Mouse (Mus musculus) hindbrain, embryonic 16.5 days (tissue): ENCODE results near the gene Lamtor2. TPM values are rescaled to one million over a fixed set of nuclear protein-coding genes. Genes with fewer than 3 reads are reported as not detected.

Experiments used
- ATAC-seq: fragments of 200-750 bp; cut with Nextera tagmentation; 2 replicates; pipeline ENCODE4 v1.8.0; 2017; ENCODE audit warnings: moderate TSS enrichment, moderate library complexity
- H3K27ac ChIP-seq: fragments of 300-500 bp; sonication (generic); 2 replicates; pipeline ENCODE4 v1.5.1; 2014; ENCODE audit warnings: low read depth, mild to moderate bottlenecking, control low read depth, low read length, moderate library complexity
- H3K27me3 ChIP-seq: fragments of 300-500 bp; sonication (generic); replicated peaks from 2 replicates; pipeline ENCODE4 v1.6.1; 2014; ENCODE audit warnings: low read length; ENCODE audit not compliant: control insufficient read depth, insufficient read depth
- H3K36me3 ChIP-seq: fragments of 300-500 bp; sonication (generic); 2 replicates; pipeline ENCODE4 v1.6.1; 2014; ENCODE audit warnings: mild to moderate bottlenecking, low read length, moderate library complexity, mixed read lengths; ENCODE audit not compliant: control insufficient read depth, insufficient read depth
- H3K4me1 ChIP-seq: fragments of 300-500 bp; sonication (generic); 2 replicates; pipeline ENCODE4 v1.6.1; 2014; ENCODE audit warnings: low read depth, low read length; ENCODE audit not compliant: control insufficient read depth, insufficient read depth
- H3K4me2 ChIP-seq: fragments of 300-500 bp; sonication (generic); 2 replicates; pipeline ENCODE4 v1.6.1; 2014; ENCODE audit warnings: mild to moderate bottlenecking, low read length, control low read depth, moderate library complexity
- H3K4me3 ChIP-seq: fragments of 300-500 bp; sonication (generic); 2 replicates; pipeline ENCODE4 v1.5.1; 2014; ENCODE audit warnings: mild to moderate bottlenecking, low read length, control low read depth, moderate library complexity
- H3K9ac ChIP-seq: fragments of 300-500 bp; sonication (generic); 2 replicates; pipeline ENCODE4 v1.6.1; 2014; ENCODE audit warnings: low read depth, mild to moderate bottlenecking, control low read depth, low read length, moderate library complexity
- H3K9me3 ChIP-seq: fragments of 300-500 bp; sonication (generic); 2 replicates; pipeline ENCODE4 v1.6.1; 2014; ENCODE audit warnings: mild to moderate bottlenecking, low read length, moderate library complexity; ENCODE audit not compliant: control insufficient read depth
- WGBS: fragments of 180-500 bp; shearing (Covaris S2); extraction: QIAGEN DNeasy Blood & Tissue Kit; methylation state at CpG from one replicate; pipeline ENCODE4 v1.1.7; 2014; 5-methylcytosine and 5-hydroxymethylcytosine counted together
- polyA plus RNA-seq: library from polyadenylated mRNA; unstranded; fragments of >200 nt; fragmentation: Nextera tagmentation; extraction: Ambion mirVana; gene quantifications from 2 replicates; pipeline ENCODE4 v1.2.1, GENCODE M21; 2015

Gene Lamtor2
- polyA plus RNA-seq, 1 experiment from 2014 or later: 218 TPM

DNA sequence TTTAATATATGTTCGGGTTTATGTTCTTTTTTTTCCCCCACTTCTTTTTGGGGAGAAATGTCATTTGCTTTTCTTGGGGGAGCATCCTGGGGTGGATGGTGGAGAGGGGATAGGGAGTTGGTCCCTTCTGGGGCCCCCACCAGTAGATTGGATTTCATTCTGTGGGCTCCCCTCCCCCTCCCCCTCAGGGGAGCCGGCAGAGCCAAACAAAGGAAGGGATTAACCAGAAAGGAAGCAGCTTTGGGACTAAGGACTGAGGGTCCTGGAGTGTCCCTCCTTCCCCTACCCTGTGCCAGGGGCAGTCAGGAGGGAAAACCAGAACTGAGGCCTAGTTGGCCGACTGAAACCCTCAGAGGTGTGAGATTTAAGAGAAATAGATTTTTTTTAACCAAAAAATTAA lies 13.5 kb downstream of the Lamtor2 start:
- Histone ChIP-seq H3K4me2 (no peak overlapping the region), H3K9me3 (no peaks in the 10 kb centered on the region), H3K9ac (no peak overlapping the region), H3K36me3 (peaks cover 20% of the 10 kb centered on the region), H3K4me3 (no peak overlapping the region), H3K27ac (0 out of 2 replicates have a peak overlapping the region, but pooled peaks have one; percentile 55), H3K4me1 (peaks cover 52% of the 10 kb centered on the region), H3K27me3 (no peaks in the 10 kb centered on the region)
- 5% methylated on average over 3 of the region's 3 CpGs for WGBS
- ATAC-seq: no peak

DNA sequence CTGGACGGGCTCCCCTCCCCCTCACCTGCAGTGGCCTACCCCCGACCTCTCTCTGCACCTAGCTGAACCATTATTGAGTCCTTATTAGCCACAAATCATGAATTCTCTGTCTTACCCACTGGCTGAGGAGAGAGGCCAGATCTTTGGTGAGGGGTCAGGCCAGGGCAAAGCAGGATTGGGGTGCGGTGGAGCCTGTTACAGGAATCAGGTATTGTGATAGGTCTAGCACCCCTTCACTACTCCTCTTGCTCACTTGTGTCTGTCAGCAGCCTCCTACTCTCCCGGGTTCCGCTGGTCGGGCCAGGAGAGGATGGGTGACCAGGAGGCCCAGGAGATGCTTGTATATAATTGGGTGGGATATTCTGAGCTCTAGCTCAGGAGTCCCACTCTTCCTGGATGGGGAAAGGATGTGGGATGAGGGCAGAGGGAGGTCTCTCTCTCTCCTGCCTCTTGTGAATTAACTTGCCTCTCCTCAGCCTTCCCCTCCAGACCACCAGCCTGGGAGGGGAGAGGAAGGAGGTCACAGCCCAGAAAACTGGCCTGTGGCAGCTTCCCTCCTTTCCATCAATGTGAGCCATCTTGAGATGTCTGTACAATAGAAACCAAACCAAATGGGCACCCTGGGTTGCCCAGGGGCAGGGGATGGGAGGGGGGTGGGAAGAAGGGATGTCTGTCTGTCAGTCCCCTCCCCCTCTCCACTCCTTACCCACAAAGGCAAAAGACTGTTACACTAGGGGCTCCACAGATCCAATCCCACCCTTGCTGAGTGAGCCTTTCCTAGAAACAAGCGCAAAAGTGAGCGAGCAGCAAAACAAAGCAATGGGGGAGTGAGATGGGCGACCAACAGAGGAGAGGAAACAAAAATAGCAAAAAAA lies 14.4 kb downstream of the Lamtor2 start:
- Histone ChIP-seq H3K36me3 (peaks cover 20% of the 10 kb centered on the region), H3K27ac (0 out of 2 replicates have a peak overlapping the region, but pooled peaks have one; percentile 24), H3K4me2 (no peak overlapping the region), H3K9me3 (no peaks in the 10 kb centered on the region), H3K9ac (peak overlapping the region; percentile 23; the same call in 1 of the 2 replicates), H3K27me3 (no peaks in the 10 kb centered on the region), H3K4me1 (peaks cover 61% of the 10 kb centered on the region), H3K4me3 (no peak overlapping the region)
- 24% methylated on average over 9 of the region's 9 CpGs for WGBS
- no peak for ATAC-seq

DNA sequence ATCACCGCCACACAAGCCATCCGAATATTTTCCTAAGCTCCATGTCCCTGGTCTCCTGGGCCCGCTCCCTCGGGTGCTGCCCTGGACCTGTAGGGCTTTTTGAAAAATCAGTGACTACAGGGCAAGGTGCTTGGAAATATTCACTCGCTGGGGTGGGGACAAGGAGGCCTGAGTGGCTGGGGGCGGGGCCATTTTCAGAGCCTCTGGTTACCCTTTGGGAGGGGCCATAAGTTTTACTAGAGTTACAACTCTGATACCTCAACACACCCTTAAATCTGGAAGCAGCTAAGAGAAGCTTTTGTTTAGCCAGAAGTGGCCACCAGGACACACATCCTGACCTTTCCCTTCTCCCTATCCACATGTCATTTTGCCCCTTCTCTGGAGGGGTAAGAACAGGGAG lies 15.7 kb downstream of the Lamtor2 start:
- Histone ChIP-seq H3K4me2 (peak overlapping the region; percentile 64), H3K9ac (peak overlapping the region; percentile 46), H3K9me3 (no peaks in the 10 kb centered on the region), H3K27me3 (no peaks in the 10 kb centered on the region), H3K36me3 (peaks cover 20% of the 10 kb centered on the region), H3K4me3 (peak overlapping the region; percentile 75; the same call in 1 of the 2 replicates), H3K4me1 (peaks cover 61% of the 10 kb centered on the region), H3K27ac (no peak overlapping the region)
- 47% methylated on average over 6 of the region's 6 CpGs for WGBS
- ATAC-seq: no peak

DNA sequence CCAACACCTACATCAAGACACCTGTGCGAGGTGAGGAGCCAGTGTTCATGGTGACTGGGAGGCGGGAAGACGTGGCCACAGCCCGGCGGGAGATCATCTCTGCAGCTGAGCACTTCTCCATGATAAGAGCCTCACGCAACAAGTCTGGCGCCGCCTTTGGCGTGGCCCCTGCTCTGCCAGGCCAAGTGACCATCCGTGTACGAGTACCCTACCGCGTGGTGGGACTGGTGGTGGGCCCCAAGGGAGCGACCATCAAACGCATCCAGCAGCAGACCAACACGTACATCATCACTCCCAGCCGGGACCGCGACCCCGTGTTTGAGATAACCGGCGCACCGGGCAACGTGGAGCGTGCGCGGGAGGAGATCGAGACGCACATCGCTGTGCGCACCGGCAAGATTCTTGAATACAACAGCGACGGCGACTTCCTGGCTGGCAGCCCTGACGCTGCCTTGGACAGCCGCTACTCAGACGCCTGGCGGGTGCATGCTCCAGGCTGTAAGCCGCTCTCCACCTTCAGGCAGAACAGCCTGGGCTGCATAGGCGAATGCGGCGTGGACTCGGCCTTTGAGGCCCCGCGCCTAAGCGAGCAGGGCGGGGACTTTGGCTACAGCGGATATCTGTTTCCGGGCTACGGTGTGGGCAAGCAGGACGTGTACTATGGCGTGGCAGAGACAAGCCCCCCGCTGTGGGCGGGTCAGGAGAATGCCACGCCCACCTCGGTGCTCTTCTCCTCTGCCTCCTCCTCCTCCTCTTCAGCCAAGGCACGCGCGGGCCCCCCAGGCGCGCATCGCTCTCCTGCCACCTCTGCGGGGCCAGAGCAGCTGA lies 16.6 kb downstream of the Lamtor2 start:
- Histone ChIP-seq H3K4me3 (peak overlapping the region; percentile 75), H3K4me1 (peaks cover 61% of the 10 kb centered on the region), H3K9ac (peak overlapping the region; percentile 46), H3K27me3 (no peaks in the 10 kb centered on the region), H3K27ac (peak overlapping the region; percentile 46), H3K4me2 (peak overlapping the region; percentile 64), H3K36me3 (peaks cover 20% of the 10 kb centered on the region), H3K9me3 (no peaks in the 10 kb centered on the region)
- 6% methylated on average over 52 of the region's 64 CpGs for WGBS
- ATAC-seq: no peak

DNA sequence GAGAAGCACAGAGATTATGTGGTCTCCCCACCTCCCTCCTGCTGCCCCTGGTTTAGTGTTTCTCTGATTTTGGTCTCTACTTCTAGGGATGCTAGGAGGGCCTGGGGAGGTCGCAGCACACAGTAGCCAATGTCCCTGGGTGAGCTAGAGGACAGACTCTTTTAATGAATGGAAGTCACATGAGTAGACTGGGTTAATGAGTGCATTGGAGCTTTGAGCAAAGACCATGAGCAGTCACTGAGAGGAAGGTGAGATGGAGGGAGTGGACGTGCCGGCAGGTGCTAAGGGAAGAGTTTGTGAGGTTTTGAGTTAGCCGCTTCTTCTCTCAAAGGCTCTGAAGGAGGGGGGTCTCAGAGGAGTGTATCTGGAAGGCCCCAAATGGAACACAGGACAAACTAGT lies 17.3 kb downstream of the Lamtor2 start:
- peaks cover 20% of the 10 kb centered on the region for H3K36me3 ChIP-seq
- peaks cover 57% of the 10 kb centered on the region for H3K4me1 ChIP-seq
- H3K4me2 ChIP-seq: peak overlapping the region; percentile 64
- no peaks in the 10 kb centered on the region for H3K27me3 ChIP-seq
- H3K9ac ChIP-seq: peak overlapping the region; percentile 64
- no peak for ATAC-seq
- 28% methylated on average over 4 of the region's 4 CpGs for WGBS
- no peak overlapping the region for H3K27ac ChIP-seq
- H3K9me3 ChIP-seq: no peaks in the 10 kb centered on the region
- H3K4me3 ChIP-seq: peak overlapping the region; percentile 75

DNA sequence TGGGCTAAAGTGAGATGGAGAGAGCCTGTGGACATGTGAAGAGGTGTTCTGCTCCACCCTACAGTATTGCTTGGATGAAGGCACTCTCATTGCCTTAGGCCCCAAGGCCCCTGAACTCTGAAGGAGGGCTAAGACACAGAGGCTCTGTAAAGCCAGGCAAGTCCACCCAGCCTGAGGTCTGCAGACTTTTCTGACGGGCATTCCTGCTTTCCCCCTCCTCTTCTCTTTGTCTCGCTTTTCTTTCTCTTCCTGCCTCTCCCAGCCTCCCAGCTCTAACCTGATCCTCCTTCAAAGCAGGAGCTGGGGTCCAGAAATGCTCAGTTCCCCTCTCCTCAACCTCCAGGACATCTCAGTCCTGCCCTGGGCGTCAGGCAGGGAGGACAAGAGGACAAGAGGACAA lies 17.9 kb downstream of the Lamtor2 start:
- Histone ChIP-seq H3K4me1 (peaks cover 59% of the 10 kb centered on the region), H3K9me3 (no peaks in the 10 kb centered on the region), H3K9ac (peak overlapping the region; percentile 64), H3K36me3 (peaks cover 20% of the 10 kb centered on the region), H3K4me3 (peak overlapping the region; percentile 75), H3K27ac (peak overlapping the region; percentile 36; the same call in 1 of the 2 replicates), H3K27me3 (no peaks in the 10 kb centered on the region), H3K4me2 (peak overlapping the region; percentile 64)
- no peak for ATAC-seq
- 7% methylated on average over 3 of the region's 3 CpGs for WGBS

DNA sequence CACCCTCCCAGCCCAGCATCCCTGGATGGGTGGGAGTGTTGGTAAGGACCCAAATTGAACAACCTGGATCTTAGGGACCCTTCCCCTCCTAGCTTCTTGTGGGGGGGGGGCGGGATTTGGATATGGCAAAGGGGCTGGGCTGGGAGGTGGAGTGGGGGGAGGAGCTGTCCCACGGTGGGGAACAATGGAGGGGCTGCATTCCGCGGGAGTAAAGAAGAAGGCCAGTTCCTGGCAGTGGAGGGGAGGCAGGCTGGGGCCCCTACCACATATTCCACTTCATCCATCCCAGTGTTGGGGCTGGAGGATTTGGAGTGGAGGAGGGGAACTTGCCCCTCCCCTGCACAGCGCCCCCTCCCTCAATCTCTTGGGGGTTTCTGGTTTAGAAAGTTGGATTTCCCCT lies 19.2 kb downstream of the Lamtor2 start:
- H3K27me3 ChIP-seq: no peaks in the 10 kb centered on the region
- peak overlapping the region; percentile 96 for H3K27ac ChIP-seq
- H3K9me3 ChIP-seq: no peaks in the 10 kb centered on the region
- peak overlapping the region; percentile 98 for H3K9ac ChIP-seq
- WGBS: 4% methylated on average over 4 of the region's 5 CpGs
- H3K4me3 ChIP-seq: peak overlapping the region; percentile 75
- peaks cover 20% of the 10 kb centered on the region for H3K36me3 ChIP-seq
- peak overlapping the region; percentile 64 for H3K4me2 ChIP-seq
- no peak for ATAC-seq
- H3K4me1 ChIP-seq: peaks cover 62% of the 10 kb centered on the region

DNA sequence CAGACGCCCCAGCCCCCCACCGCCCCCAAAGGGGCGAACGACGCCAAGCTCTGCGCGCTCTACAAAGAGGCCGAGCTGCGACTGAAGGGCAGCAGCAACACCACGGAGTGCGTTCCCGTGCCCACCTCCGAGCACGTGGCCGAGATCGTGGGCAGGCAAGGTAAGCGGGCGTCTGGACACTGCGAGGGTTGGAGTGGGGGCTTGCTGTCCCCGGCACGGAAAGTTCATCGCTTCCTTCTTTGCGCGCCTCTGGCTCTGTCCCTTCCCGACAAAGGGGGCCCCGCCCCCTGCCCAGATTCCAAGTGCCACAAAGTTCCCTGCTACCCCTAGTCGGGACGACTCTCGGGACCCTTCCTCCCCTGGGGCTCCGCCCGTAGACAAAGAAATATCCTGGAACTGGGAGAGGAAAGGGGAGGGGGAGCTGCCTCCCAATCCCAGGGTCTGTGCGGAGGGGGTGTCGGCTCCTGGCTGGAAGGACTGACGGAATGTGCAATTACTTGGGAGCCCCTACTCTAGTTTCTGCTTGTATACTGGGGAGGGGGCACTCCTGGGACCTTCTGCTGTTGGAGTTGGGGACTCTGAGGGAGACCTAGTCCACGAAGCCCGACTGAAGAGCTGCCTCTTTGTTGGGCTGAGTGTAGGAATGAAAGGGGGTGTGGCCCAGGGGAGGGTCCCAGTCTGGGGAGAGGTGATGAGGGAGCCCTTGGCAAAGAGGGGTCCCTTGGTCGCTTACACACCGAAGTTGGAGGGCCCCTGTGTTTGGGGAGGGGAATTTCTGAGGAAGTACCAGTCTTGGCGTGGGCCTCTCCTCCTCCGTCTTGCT lies 20.0 kb downstream of the Lamtor2 start:
- Histone ChIP-seq H3K4me2 (peak overlapping the region; percentile 64), H3K4me1 (peaks cover 60% of the 10 kb centered on the region), H3K9me3 (no peaks in the 10 kb centered on the region), H3K9ac (peak overlapping the region; percentile 98), H3K27me3 (no peaks in the 10 kb centered on the region), H3K4me3 (peak overlapping the region; percentile 75), H3K27ac (peak overlapping the region; percentile 96), H3K36me3 (peaks cover 14% of the 10 kb centered on the region)
- peak; percentile 18 for ATAC-seq
- under 1% methylated on average over 34 of the region's 40 CpGs for WGBS
